Mouse (Mus musculus): ENCODE data around the gene Tex101. TPM values are rescaled to one million over a fixed set of nuclear protein-coding genes. Genes with fewer than 3 reads are reported as not detected.

Gene Tex101
- polyA plus RNA-seq, 1 experiment from 2014 or later = not detected

DNA sequence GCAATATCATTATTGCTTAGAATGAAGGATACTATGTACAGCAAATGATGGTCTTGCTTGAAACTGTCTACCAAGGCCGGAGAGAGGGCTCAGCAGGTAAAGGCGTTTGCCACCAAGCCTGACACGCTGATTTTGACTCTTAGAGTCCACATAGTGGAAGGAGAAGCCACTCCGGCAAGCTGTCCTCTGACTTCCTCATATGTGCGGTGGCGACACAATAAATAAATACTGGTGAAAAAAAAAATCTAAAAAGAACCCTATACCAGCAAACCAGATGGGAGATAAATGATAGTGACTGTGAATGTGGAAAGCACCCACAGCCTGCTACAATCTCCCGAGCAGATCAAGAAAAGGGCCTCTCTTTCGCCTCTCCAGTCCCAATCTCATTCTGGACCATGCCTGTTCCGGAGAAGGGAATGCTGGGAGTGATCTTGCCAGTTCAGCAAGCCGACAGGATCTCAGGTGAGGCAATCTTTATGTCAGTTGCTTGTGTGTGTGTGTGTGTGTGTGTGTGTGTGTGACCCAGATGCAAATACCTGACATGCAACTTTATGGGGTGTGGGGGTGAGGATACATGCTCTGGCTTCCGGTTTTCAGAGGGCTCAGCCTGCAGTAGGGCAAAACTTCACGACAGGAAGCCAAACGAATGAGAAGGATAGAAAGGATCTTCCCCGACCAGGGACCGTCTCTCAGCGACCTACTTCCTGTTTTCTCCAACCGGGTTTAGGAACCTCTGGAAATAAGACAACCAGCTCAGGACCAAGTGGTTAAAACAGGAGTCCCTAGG is 15.2 kb downstream of the Tex101 start:
- H3K27ac ChIP-seq = no peak overlapping the region
- WGBS = 63% methylated on average over 17 of the region's 17 CpGs
- no peak overlapping the region for H3K9ac ChIP-seq
- no peaks in the 10 kb centered on the region for H3K9me3 ChIP-seq
- no peak for ATAC-seq (ENCODE audit: insufficient number of reproducible peaks, insufficient read depth, low FRiP score, low TSS enrichment, low read depth)
- no peak overlapping the region for H3K4me3 ChIP-seq
- no peaks in the 10 kb centered on the region for H3K36me3 ChIP-seq
- no peaks in the 10 kb centered on the region for H3K27me3 ChIP-seq
- no peaks in the 10 kb centered on the region for H3K4me1 ChIP-seq
- H3K4me2 ChIP-seq = no peak overlapping the region

GRCm38 (mm10) chr7:24659737-24660357 is 16.6 kb downstream of the Tex101 start:
- Histone ChIP-seq H3K36me3 (no peaks in the 10 kb centered on the region), H3K27ac (no peak overlapping the region), H3K9me3 (no peaks in the 10 kb centered on the region), H3K4me3 (no peak overlapping the region), H3K9ac (no peak overlapping the region), H3K4me1 (no peaks in the 10 kb centered on the region), H3K4me2 (no peak overlapping the region), H3K27me3 (no peaks in the 10 kb centered on the region)
- no peak for ATAC-seq (ENCODE audit: insufficient number of reproducible peaks, insufficient read depth, low FRiP score, low TSS enrichment, low read depth)
- WGBS = 67% methylated on average over 12 of the region's 12 CpGs

DNA sequence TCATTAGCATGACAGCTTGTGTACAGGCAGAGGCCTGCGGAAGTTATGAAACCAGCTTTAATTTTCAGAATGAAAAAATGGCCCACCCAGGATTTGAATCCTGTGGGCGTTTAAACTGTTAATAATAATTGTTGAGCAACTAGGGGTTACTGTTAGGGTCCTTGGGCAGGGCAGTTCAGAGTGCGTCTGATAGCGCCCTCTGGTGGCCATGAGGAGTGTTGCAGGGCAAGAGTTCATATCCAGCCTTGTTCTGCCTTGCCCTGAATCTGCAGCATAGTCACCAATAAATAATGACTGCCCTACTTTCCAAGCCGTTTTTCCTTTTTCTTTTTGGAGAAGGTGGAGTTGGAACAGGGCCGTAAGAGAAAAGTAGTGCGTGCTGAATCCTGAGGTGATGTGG is 22.8 kb downstream of the Tex101 start:
- no peak for ATAC-seq (ENCODE audit: insufficient number of reproducible peaks, insufficient read depth, low FRiP score, low TSS enrichment, low read depth)
- Histone ChIP-seq H3K27ac (no peak overlapping the region), H3K4me3 (no peak overlapping the region), H3K36me3 (no peaks in the 10 kb centered on the region), H3K4me1 (no peaks in the 10 kb centered on the region), H3K4me2 (no peak overlapping the region), H3K9ac (no peak overlapping the region), H3K9me3 (no peaks in the 10 kb centered on the region), H3K27me3 (no peaks in the 10 kb centered on the region)
- 27% methylated on average over 7 of the region's 7 CpGs for WGBS

DNA sequence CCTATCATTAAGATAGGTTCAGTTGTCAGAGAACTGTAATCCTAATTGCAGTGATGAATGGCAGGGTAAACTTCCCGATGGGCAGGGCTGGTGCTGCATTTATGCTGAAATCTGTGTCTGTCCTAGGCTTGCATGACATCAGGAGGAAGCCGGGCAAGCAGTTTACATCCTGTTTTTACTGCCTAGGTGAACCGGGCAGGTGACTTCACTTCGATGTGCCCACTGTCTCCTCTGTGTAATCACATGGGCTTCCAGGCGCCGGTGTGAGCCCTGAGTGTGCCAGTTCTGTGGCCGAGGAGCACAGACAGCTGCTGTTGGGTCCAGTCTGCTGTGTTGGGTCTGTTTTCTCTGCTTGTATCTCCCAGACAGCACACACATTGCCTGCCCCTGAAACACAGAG is 30.0 kb downstream of the Tex101 start:
- Histone ChIP-seq H3K9ac (no peak overlapping the region), H3K27me3 (0 out of 2 replicates have a peak, but pooled peaks cover 4% of the 10 kb centered on the region), H3K9me3 (no peaks in the 10 kb centered on the region), H3K4me1 (no peaks in the 10 kb centered on the region), H3K4me3 (no peak overlapping the region), H3K27ac (no peak overlapping the region), H3K36me3 (no peaks in the 10 kb centered on the region), H3K4me2 (no peak overlapping the region)
- no peak for ATAC-seq (ENCODE audit: insufficient number of reproducible peaks, insufficient read depth, low FRiP score, low TSS enrichment, low read depth)
- 76% methylated on average over 7 of the region's 7 CpGs for WGBS

DNA sequence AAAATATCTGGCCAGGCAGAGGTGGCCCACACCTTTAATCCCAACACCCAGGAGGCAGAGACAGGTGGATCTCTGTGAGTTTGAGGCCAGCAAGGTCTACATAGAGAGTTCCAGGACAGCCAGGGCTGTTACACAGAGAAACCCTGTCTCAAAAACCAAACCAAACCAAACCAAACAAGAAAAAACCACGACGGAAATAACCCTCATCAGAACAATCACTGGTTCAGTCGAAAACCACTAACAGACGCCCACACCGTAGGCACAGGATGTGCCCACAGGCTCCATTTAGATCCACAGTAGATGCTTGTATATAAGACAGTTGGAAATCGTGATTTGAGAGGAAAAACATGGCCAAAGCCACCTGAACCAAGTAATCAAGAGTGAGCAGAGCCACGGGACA is 31.5 kb downstream of the Tex101 start:
- WGBS = 60% methylated on average over 7 of the region's 7 CpGs
- Histone ChIP-seq H3K9me3 (no peaks in the 10 kb centered on the region), H3K27ac (no peak overlapping the region), H3K4me3 (no peak overlapping the region), H3K4me1 (no peaks in the 10 kb centered on the region), H3K9ac (no peak overlapping the region), H3K27me3 (peaks cover 17% of the 10 kb centered on the region), H3K4me2 (no peak overlapping the region), H3K36me3 (no peaks in the 10 kb centered on the region)
- ATAC-seq (ENCODE audit: insufficient number of reproducible peaks, insufficient read depth, low FRiP score, low TSS enrichment, low read depth) = no peak

GRCm38 (mm10) chr7:24644492-24644891 is 32.0 kb downstream of the Tex101 start:
- H3K27ac ChIP-seq = no peak overlapping the region
- ATAC-seq (ENCODE audit: insufficient number of reproducible peaks, insufficient read depth, low FRiP score, low TSS enrichment, low read depth) = no peak
- no peak overlapping the region for H3K9ac ChIP-seq
- no peak overlapping the region for H3K4me3 ChIP-seq
- peaks cover 22% of the 10 kb centered on the region for H3K27me3 ChIP-seq
- H3K4me2 ChIP-seq = no peak overlapping the region
- H3K9me3 ChIP-seq = no peaks in the 10 kb centered on the region
- no peaks in the 10 kb centered on the region for H3K36me3 ChIP-seq
- H3K4me1 ChIP-seq = no peaks in the 10 kb centered on the region
- WGBS = 81% methylated on average over 6 of the region's 6 CpGs

DNA sequence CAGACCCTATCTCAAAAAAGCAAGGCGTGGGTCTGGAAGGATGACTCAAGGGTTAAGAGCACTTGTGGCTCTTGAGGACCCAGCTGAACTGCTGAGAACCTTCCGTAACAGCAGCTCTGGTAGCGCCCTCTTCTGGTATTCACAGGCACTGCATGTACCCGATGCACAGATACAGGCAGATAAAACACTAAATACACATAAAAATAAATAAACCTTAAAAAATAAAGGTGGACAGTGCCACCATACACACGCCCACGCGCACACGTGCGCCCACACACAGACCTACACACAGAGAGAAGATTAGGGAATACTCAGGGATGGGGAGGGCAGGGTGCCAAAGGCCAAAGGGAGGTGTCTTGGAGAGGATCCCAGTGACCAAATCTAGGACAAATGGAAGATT is 34.0 kb downstream of the Tex101 start:
- Histone ChIP-seq H3K27ac (no peak overlapping the region), H3K9me3 (no peaks in the 10 kb centered on the region), H3K27me3 (peaks cover 42% of the 10 kb centered on the region), H3K4me2 (no peak overlapping the region), H3K4me1 (peaks cover 10% of the 10 kb centered on the region), H3K4me3 (no peak overlapping the region), H3K36me3 (no peaks in the 10 kb centered on the region), H3K9ac (no peak overlapping the region)
- ATAC-seq (ENCODE audit: insufficient number of reproducible peaks, insufficient read depth, low FRiP score, low TSS enrichment, low read depth) = no peak
- 6% methylated on average over 9 of the region's 9 CpGs for WGBS

GRCm38 (mm10) chr7:24640450-24640849 is 36.0 kb downstream of the Tex101 start:
- Histone ChIP-seq H3K4me1 (peaks cover 22% of the 10 kb centered on the region), H3K4me3 (no peak overlapping the region), H3K9ac (no peak overlapping the region), H3K36me3 (no peaks in the 10 kb centered on the region), H3K4me2 (no peak overlapping the region), H3K27ac (no peak overlapping the region), H3K27me3 (peaks cover 62% of the 10 kb centered on the region), H3K9me3 (no peaks in the 10 kb centered on the region)
- no peak for ATAC-seq (ENCODE audit: insufficient number of reproducible peaks, insufficient read depth, low FRiP score, low TSS enrichment, low read depth)
- 67% methylated on average over 13 of the region's 13 CpGs for WGBS

- ATAC-seq (ENCODE audit: insufficient number of reproducible peaks, insufficient read depth, low FRiP score, low TSS enrichment, low read depth) = no peak
- Histone ChIP-seq H3K4me2 (peak overlapping the region; percentile 82), H3K27ac (0 out of 2 replicates have a peak overlapping the region, but pooled peaks have one; percentile 13), H3K36me3 (no peaks in the 10 kb centered on the region), H3K9me3 (no peaks in the 10 kb centered on the region), H3K9ac (peak overlapping the region; percentile 63), H3K4me3 (peak overlapping the region; percentile 48), H3K4me1 (peaks cover 22% of the 10 kb centered on the region), H3K27me3 (peaks cover 66% of the 10 kb centered on the region)
- 3% methylated on average over 35 of the region's 35 CpGs for WGBS
Measured at GRCm38 (mm10) chr7:24638026-24638856, 38.2 kb downstream of the Tex101 start.

DNA sequence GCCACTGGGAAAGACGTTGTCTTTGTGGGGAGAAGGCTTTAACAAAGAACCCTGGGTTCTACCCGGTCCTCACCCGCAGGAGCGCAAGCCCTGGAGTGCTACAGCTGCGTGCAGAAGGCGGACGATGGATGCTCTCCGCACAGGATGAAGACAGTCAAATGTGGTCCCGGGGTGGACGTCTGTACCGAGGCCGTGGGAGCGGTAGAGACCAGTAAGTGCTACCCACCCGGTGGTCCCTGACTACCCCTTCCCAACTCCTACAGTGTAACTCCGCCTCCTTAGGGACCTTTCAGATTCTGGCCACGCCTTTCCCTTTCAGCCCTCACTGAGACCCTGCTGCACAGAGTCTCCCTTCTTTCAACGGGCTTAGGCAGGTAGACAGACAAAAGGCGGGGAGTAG is 39.4 kb downstream of the Tex101 start:
- peaks cover 22% of the 10 kb centered on the region for H3K4me1 ChIP-seq
- peak overlapping the region; percentile 48 for H3K4me3 ChIP-seq
- H3K9ac ChIP-seq = peak overlapping the region; percentile 58; the same call in 1 of the 2 replicates
- H3K27me3 ChIP-seq = peaks cover 66% of the 10 kb centered on the region
- H3K9me3 ChIP-seq = no peaks in the 10 kb centered on the region
- peak overlapping the region; percentile 82 for H3K4me2 ChIP-seq
- no peaks in the 10 kb centered on the region for H3K36me3 ChIP-seq
- H3K27ac ChIP-seq = no peak overlapping the region; the same call in 1 of the 2 replicates
- WGBS = under 1% methylated on average over 18 of the region's 18 CpGs
- 0 out of 2 replicates have a peak, but pooled peaks have one; percentile 27 for ATAC-seq (ENCODE audit: insufficient number of reproducible peaks, insufficient read depth, low FRiP score, low TSS enrichment, low read depth)

DNA sequence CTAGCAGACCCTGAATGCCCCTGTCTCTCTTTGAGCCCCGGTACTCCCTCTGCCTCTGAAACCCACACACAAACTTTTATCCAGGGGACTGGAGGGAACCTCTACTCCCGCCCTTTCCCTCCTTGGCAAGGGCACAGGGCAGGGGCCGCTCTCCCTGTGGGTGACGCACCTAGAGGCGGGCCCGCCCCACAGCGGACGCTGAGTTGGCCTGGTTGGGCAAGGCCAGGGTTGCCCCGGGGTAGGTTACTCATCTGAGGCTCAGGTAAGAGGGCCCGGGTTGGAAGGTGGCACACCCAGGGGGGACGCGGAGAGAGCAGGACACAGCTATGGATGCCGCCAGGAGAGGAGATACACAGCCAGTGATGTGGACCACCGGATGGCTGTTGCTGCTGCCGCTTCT is 40.2 kb downstream of the Tex101 start, which contains the start of gene Lypd3:
Gene Lypd3, plus strand, starts transcription at position 287 of the 400 bp plus-strand sequence.
- H3K27me3 ChIP-seq = peaks cover 61% of the 10 kb centered on the region
- H3K27ac ChIP-seq = no peak within 1 kb of the TSS; the same call in 1 of the 2 replicates

More for the DNA sequence above, 40.2 kb downstream of the Tex101 start, which contains the start of gene Lypd3:
- Histone ChIP-seq H3K36me3 (no peaks in the 10 kb centered on the region), H3K9me3 (no peaks in the 10 kb centered on the region), H3K4me3 (peak within 1 kb of the TSS; percentile 48), H3K4me2 (peak within 1 kb of the TSS; percentile 82), H3K9ac (peak within 1 kb of the TSS; percentile 58; the same call in 1 of the 2 replicates), H3K4me1 (peaks cover 22% of the 10 kb centered on the region)
- WGBS = 14% methylated on average over 15 of the region's 15 CpGs
- no peak for ATAC-seq (ENCODE audit: insufficient number of reproducible peaks, insufficient read depth, low FRiP score, low TSS enrichment, low read depth)
